Mouse (Mus musculus): ENCODE data around the gene Ubald2.

Ubald2 gene

DNA sequence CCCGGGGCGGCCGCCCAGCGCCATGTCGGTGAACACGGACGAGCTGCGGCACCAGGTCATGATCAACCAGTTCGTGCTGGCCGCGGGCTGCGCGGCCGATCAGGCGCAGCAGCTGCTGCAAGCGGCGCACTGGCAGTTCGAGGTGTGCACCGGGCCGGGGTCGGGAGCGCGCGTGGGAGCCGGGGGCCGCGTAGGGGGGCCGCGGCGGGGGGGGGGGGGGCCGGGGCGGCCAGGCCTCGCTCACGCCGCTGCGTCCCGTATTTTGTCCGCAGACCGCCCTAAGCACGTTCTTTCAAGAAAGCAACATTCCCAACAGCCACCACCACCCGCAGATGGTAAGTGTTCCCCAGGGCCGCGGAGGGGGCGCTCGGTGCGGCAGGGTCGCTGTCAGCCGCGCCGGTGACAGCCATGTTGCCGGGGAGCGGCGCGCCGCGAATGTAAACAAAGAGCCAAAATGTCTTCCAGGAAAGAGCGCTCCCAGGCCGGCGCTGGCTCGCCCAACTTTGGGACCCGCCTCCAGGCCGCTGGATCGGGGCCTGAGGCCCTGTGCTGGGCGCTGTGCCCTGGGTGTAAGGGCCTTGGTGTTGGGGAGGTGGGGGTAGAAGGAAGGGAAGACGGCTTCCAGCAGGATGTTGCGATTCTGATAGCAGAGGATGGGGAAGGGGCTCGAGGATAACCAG is 533 bp downstream of the Ubald2 start:
- peak; percentile 50 for DNase-seq (ENCODE audit: low spot score)

DNA sequence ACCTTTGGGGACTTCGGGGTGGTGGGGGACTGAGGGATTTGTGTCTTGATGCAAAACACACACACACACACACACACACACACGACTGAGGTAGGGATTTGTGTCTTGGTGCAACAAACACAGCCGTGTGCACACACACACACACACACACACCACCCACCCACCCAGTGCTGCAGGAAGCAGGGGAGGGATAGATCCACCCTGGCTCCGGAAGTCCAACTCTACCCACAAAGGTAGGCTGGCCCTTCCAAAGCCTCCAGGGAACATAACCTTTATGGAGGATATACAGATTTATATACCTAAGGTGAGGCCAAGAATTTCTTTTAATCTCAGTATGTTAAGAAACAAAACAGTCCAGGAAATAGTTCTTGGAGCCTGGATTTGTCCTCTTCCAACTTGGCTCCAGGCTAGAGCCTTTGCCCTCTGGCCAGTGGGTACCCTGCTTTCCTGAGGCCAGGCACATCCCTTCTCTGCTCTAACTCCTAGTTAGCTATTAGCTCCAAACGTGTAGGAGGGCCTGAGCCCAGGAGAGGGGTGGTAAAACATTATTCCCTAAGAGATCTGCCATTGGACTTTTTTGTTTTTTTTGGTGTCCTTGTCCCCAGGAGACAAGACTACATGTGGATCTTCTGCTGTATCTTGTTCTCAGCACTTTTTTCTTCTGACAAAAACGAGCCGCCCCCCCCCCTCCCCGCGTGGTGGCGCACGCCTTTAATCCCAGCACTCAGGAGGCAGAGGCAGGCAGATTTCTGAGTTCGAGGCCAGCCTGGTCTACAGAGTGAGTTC is 1.3 kb downstream of the Ubald2 start:
- DNase-seq (ENCODE audit: low spot score), result no peak

DNA sequence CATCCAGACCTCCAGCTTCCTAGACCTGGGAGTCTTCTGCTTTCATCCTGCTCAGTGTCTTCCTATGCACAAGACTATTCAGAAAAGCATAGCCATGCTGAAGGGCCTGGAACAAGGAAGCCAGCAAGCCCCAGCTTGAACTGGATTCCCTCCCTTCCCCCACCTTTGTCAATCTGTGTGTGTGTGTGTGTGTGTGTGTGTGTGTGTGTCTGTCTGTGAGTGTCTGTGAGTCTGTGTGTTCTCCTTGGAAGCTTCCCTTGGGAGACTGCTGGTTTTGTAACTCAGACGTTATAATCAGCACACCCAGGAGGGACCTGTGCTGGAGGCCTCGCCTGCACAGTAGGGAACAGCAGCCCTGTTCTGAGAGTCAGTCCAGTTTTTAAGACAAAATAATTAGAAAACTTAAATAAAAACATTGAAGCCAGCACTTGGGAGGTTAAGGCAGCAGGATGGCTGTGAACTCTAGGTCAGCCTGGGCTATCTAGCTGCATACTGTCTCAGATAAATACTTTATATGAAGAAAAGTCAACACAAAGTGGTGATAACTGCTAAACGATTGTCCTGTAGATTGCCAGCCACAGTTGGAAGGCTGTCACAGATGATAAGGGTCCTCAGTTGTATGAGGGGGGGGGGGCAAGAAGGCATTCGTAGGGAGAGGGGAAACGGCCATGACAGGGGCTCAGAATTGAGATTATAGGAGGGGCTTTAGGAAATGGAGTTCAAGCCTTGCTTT is 2.3 kb downstream of the Ubald2 start:
- DNase-seq (ENCODE audit: low spot score), result no peak

DNA sequence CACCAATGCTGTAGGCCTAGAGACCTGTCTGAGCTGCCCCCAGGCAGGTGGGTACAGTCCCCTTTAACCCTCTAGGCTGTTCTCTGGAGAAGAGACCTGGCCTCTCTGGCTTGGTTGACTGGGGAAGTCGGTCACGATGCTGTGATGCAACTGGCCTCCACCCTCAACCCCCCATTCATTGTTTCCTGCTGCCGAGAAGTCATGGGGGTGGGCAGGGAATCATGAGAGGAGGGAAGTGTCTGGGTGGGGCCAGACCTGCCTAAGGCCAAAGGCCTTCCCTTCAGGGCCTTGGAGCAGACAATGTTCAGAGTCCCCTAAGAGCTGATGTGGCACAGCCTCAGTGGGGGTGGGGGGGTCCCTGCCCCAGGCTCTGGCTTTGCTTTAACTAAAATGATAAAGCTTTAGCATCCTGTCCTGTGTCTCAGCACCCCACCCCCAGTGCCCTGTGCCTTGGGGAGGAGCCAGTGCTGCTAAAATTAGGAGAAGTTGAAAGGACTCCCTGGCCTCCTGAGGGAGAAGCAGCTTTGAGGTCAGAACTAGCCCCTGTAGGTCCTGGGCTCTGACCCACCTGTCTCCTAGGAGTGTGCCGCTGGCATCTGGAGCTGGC is 2.9 kb downstream of the Ubald2 start:
- DNase-seq (ENCODE audit: low spot score), result no peak

DNA sequence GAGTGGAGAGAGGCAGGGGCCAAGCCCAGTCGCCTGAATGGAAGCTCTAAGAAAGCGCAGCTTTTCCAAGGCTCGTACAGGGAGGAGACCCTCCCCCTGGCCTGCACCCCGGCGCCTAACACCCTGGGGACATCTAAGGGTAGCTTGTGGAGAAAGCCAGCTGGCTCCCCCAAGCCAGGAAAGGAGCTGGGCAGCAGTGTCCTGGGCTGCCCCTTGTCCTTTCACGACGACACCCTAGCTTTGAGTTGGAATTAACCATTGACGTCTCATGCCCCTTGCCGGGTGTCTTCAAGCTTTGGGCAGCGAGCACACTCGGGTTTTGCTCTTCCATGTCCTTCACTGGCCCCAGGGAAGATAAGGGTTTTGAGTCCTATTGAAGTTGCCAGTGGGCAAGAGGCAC is 3.6 kb downstream of the Ubald2 start:
- DNase-seq (ENCODE audit: low spot score), result no peak

DNA sequence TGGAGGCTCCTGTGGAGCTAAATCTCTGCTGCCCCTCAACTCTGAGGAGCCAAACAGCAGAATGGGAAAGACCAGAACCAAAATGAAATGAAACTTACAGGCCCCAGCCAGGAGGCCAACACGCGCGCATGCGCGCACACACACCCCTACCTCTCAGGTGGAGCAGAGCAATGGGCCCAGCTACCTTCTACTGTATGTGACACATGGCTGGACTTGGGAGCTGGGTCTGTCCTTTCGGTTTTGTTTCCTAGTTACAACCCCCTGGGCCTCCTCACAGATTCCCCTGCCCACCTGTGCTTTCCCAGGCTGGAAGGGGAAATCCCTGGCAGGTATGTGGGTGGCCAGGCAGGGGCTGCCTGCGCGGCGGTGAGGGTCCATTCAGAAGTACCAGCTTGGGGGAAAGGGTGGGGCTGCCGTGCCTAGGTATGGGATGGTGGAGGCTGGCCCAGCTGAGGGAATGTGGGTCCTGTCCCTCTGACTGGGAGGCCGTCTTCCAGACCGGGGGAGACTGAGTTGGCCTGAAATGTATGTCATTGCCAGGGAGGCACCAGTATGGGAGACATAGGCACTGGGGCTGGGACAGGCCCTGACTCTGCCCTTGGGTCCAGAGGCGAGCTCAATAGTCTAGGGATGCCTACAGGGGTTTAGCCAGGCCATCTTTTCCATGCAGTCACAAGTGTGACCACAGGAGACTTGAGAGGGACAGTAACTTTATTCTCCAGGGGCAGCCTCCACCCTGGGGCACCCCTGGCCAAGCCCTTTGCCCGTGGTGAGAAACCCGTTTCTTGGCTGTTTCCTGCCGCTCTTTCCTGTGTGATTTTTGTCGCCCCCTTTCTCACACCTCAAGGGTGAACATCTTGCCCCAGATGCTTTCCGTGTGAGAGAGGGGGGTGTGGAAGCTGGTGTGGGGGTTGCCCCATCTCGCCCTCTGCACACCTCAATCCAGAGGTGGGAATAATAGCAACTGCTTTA is 5.7 kb downstream of the Ubald2 start:
- DNase-seq (ENCODE audit: low spot score), result no peak

DNA sequence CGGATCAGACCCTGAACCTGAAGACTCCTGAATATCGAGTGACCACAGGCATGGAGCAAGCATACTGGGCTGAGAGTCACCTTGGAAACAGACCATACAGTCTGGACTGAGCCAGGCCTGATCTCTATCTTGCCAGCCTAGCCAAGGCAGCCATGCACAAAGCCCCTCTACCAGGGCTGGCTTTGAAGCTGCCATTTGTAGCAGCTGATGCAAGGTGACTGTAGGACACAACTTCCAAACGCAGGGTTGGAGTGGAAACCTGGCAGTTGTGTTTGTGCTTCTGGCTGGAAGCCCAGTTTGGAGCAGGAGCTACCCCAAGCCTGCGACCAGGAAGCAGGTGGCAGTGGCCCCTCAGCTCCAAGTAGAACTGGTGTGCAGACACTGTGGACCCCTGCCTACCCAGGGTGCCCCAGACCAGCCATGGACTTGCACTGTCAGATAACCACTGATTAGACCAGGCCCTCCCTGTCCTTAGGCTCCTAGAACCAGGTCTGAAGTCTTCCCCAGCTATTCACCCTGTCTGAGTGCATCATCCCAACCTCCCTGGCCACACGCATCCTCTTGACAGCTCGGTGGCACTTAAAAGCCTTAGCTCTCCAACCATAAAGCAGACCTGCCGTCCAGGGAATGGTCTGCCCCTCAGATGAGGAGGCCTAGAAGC is 6.6 kb downstream of the Ubald2 start:
- DNase-seq (ENCODE audit: low spot score), result no peak

DNA sequence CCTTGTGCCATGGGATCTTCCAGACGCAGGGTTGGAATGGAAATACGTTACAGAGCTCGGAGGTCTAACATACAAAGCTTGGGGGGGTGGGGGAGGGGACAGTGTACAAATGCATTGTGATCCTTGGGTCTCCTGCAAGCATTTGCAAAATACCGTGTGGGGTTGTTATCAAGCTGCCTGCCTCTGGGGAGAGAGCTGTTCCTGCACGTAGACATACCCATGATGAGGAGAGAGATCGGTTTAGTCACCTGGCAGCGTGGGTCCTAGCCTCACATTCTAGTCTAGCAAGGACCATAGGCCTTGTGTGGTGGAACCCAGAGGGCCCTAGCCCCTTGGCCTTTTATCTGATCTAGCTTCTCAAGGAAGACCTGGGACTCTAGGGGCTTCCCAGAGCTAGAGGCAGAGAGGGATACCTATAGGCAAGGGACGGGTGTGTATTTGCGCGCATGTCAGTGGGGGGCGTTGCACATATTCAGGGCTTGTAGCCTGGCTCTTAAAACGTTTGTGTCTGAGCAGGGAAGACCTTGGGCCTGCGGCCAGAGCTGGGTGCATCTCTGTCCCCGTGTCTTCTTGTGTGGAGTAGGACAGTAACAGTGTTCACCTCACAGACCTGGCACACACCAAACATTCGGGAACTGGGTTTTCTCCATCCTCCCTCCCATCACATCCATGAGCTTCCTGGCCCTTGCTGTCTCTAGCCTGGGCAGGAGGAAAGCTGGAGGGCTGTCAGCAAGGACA is 8.4 kb downstream of the Ubald2 start:
- no peak for DNase-seq (ENCODE audit: low spot score)

DNA sequence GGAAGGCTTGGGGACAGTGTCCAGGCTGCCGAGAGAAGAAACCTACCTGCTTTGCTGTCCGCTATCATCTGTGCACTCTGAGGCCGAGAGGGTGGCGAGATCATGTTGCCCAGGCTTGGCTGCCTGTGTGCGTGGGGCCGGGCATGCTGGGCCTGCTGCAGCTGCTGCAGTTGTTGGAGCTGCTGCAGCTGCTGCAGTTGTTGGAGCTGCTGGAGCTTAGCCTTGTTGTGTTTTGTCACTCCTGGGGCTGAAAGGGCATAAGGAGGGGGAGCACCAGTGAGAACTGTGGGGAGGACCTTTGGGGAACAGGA is 8.9 kb downstream of the Ubald2 start:
- no peak for DNase-seq (ENCODE audit: low spot score)

DNA sequence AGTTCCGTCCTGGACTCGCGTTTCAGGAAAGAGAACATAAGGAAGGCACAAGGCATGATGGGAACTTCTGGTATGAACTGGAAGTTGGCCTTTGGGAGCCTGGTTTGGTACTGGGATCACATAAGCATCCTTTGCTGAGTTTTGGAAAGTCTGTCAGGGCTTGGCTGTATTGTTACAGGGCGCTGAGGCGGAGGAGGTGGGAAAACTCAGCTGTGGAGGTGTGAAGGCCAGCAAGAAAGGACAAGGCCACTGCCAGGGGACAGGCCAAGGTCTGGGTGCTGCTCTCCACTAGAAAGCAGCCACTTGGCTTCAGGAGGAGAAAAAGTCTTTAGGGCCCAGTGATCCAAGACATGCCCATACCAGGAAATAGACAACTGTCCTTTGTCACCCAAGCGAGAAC is 9.4 kb downstream of the Ubald2 start:
- no peak for DNase-seq (ENCODE audit: low spot score)

DNA sequence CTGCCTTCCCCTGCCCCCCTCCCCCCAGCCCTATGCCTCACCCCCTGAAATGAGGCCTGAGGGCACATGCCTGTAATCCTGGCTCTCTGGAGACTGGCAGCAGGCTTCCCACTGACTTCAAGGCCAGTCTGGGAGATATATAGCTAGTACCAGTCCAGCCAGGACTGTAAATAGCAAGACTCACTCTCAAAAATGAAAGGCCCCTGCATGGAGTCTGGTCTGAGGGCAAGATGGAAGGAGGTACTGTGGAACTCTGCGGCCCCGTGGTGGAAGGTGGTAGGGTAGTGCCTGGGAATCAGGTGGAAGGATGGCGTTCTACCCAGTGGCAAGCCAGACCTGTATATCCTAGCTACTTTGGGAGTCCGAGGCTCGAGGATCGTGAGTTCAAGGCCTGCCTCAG is 10.0 kb downstream of the Ubald2 start:
- DNase-seq (ENCODE audit: low spot score), result no peak

DNA sequence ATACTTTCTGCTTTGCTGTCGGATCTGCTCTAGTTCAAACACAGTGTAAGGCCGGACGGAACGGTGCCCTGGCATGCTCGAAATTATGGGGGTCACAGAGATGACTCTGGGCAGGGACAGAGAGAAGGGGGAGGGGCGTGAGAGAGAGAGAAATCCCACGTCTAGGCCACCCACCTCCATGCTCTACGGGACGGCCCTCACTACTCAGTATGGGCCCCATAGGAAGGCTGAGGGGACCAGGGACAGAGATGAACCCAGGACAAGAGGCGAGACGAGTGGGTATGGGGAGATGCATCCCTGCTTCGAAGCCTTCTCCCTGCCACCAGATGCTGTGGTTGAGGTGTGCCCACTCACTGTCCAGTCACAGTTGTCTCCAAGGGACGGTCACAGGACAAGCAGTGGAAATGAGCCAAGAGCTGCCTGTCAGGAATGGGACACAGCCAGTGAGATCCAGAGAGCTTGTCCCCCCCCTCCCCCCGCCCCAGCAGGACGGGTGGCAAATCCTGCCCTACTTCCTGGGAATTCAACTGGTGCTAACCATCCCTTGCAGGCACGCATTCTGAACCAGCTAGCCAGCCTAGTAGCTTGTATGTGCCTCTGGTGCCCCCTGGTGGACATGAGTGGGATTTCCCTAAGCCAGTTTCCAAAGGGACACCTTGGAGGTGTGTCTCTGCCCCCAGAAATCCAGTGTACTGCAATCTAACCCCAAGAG is 11.9 kb downstream of the Ubald2 start:
- peak; percentile 87 for DNase-seq (ENCODE audit: low spot score)

DNA sequence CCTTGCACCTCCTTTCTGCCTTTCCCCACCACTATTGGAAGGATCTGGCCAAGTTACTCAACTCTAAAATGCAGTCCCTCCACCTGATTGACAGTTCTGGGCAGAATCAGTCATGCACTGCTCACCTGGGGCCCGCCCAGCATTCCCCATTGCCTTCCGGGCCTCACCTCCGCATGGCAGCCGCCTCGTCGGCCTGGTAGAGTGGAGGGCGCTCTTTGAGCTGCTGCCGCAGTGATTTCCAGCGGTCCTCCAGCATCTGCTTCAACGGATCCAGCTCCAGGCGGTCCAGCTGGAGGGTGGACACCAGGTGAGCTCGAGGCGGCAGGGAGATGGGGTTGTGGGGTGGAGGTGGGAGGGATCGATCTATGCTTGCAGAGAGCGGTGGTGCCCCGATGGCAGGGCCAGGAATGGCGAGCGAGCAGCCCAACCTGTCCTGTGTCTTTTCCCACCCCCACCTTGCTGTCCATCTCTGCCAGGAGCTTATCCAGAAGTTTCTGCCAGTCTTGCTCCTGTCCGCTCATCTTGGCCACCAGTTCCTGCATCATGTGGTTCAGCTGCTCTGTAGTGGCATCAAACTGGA is 12.5 kb downstream of the Ubald2 start:
- DNase-seq (ENCODE audit: low spot score), result no peak

DNA sequence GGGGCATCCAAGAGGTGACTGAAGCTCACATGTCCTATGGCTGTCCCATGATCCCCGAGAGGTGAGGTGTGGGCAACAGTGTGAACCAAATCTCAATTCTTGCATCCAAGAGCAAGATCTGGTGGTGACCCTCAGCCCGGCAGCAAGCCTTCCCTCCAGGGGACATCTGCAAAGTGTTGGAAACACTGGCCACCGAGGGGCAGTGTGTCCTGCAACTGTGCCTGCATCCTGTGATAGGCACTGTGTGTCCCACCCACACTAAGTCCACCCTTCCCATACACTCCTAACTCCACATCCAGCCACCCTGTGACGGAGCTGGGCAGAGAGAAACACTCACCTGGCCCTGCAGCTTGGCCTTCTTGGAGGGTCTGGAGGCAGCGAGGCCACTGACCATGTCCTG is 13.9 kb downstream of the Ubald2 start:
- no peak for DNase-seq (ENCODE audit: low spot score)

DNA sequence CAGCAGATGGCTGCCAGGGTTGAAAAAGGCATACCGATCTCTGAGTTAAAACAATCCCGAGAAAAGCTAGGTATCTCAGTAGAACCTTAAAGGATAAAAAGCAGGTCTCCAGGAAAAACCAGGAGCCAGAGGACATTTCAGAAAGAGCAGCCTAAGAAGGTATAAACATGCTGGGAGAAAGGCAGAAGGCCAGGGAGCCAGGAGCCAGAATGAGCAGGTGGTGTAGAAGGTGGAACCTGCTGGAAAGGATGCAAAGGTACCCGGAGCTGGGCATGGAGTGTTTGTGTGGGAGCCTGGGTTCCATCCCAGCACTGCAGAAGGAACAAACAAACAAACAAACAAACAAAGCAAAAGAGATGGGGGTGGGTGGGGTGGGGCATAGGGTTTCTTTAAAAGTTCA is 15.4 kb downstream of the Ubald2 start:
- DNase-seq (ENCODE audit: low spot score), result no peak

DNA sequence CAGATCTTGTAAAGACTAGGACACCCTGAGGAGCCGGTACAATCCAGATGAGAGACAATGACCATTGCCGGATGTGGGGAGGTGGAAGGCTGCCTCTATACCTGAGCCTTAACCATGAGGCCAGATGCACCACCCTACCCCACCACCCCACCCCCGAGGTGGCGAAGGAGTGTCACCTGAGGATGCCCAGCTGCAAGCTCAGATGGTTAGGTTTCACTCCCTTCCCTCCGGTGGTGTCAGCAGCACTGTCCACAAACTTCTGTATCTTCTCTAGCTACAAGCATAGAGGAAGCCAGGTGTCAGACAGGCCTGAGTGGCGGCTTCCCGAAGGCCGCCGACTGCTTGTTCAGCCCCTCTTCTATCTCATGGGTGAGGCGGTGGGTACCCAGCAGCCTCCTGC is 20.0 kb downstream of the Ubald2 start:
- DNase-seq (ENCODE audit: low spot score), result no peak

DNA sequence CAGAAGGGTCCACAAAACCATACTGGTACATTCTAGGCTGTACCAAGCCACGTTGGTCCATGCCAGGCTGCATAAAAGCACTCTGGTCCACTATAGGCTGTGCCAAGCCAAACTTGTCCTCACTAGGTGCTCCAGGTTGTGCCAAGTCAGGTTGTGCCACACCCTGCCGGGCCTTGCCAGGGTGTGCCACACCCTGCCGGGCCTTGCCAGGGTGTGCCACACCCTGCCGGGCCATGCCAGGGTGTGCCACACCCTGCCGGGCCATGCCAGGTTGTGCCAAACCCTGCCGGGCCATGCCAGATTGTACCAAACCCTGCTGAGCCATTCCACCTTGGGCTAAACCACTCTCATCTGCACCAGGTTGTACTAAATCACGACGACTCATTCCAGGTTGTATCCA is 22.3 kb downstream of the Ubald2 start:
- DNase-seq (ENCODE audit: low spot score), result no peak

DNA sequence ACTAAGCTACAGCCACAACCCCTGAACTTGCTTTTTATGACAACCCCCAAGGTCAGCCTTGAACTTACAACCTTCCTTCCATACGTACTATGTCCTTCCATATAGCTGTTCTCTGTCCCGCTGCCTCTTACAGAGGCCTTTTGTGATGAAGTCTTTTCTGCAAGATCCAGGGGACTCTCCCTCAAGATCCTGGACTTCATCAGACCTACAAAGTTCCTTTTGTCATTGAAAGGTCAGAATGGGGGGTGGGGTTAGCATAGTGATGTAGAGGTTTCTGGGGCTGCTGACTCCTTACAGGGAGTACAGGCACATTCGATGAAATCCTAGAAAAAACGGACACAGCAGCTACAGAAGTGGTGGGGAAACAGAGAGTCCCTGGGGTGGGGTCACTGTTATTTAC is 25.9 kb downstream of the Ubald2 start:
- DNase-seq (ENCODE audit: low spot score), result no peak

DNA sequence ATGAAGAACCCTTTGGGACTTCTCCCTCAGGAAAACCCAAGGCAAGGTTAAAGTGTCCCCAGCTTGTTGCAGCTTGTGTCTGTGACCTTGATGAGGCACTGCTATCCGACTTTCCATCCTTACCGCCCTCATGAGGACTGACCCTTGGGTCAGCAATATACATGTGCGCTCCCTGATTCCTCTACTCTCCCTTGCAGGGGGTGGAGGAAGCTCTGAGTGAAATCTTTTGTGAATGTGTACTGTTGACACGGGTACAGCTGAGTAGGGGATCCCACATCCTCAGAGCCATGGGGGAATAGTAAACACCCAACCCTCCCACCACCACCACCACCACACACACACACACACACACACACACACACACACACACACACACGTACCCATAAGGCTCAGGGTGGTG is 29.4 kb downstream of the Ubald2 start:
- no peak for DNase-seq (ENCODE audit: low spot score)
